Mouse (Mus musculus) monocyte, adult 5-6 weeks (primary cell): ENCODE measurements around the gene Mis18a. TPM values are rescaled to one million over a fixed set of nuclear protein-coding genes. Genes with fewer than 3 reads are reported as not detected.

Source experiments
- total RNA-seq: library from RNA; stranded (forward); fragments of 200-1000, 200-491, 200-594 nt; gene quantifications from 3 replicates; pipeline ENCODE4 v1.2.3, GENCODE M21; 2017

Mis18a gene
- total RNA-seq, 1 experiment from 2014 or later: 45.9 TPM

Other genes starting within 250 kb of the Mis18a start
- 2.4 TPM in 1 of 3 replicates, not detected in the others for gene Mrap, start 10.8 kb upstream of the Mis18a start, total RNA-seq
- gene Urb1, start 83.0 kb upstream of the Mis18a start, total RNA-seq: 3.9 to 6.8 TPM (median 4.9 TPM) in 3 replicates
- gene Eva1c, start 99.3 kb upstream of the Mis18a start, total RNA-seq: not detected in 3 replicates
- gene Cfap298, start 207.7 kb upstream of the Mis18a start, total RNA-seq: 10.7 to 19.1 TPM (median 18.3 TPM) in 3 replicates